Mouse (Mus musculus) neural tube, embryonic 13.5 days (tissue): Measurements from ENCODE around the gene Aqp3. TPM values are rescaled to one million over a fixed set of nuclear protein-coding genes. Genes with fewer than 3 reads are reported as not detected.

Experiments used
- ATAC-seq: fragments of 200-750 bp; cut with Nextera tagmentation; 2 replicates; pipeline ENCODE4 v1.8.0; 2017; ENCODE audit warnings: low read depth, mild to moderate bottlenecking, moderate TSS enrichment, moderate library complexity
- H3K27ac ChIP-seq: fragments of 300-500 bp; sonication (generic); replicated peaks from 2 replicates; pipeline ENCODE4 v1.5.1; 2015; ENCODE audit warnings: moderate library complexity, mild to moderate bottlenecking, inconsistent platforms
- H3K27me3 ChIP-seq: fragments of 300-500 bp; sonication (generic); 2 replicates; pipeline ENCODE4 v1.6.1; 2015; ENCODE audit warnings: mild to moderate bottlenecking, inconsistent platforms
- H3K36me3 ChIP-seq: fragments of 300-500 bp; sonication (generic); 2 replicates; pipeline ENCODE4 v1.6.1; 2015; ENCODE audit warnings: mild to moderate bottlenecking, inconsistent platforms
- H3K4me1 ChIP-seq: fragments of 300-500 bp; sonication (generic); replicated peaks from 2 replicates; pipeline ENCODE4 v1.6.1; 2015; ENCODE audit warnings: inconsistent platforms
- H3K4me2 ChIP-seq: fragments of 300-500 bp; sonication (generic); 2 replicates; pipeline ENCODE4 v1.6.1; 2015; ENCODE audit warnings: inconsistent platforms, mild to moderate bottlenecking, moderate library complexity
- H3K4me3 ChIP-seq: fragments of 300-500 bp; sonication (generic); 2 replicates; pipeline ENCODE4 v1.5.1; 2015; ENCODE audit warnings: mild to moderate bottlenecking, inconsistent platforms
- H3K9ac ChIP-seq: fragments of 300-500 bp; sonication (generic); 2 replicates; pipeline ENCODE4 v1.6.1; 2015; ENCODE audit warnings: moderate library complexity, mild to moderate bottlenecking, inconsistent platforms
- H3K9me3 ChIP-seq: fragments of 300-500 bp; sonication (generic); 2 replicates; pipeline ENCODE4 v1.6.1; 2016; ENCODE audit warnings: inconsistent platforms
- WGBS: fragments of 180-500 bp; shearing (Covaris S2); methylation state at CpG from one replicate; pipeline ENCODE4 v1.1.7; 2015; 5-methylcytosine and 5-hydroxymethylcytosine counted together
- polyA plus RNA-seq: library from polyadenylated mRNA; unstranded; fragments of >200 nt; fragmentation: Nextera tagmentation; extraction: Ambion mirVana; gene quantifications from 2 replicates; pipeline ENCODE4 v1.2.1, GENCODE M21; 2015

Aqp3 gene
- polyA plus RNA-seq, 1 experiment from 2014 or later: 0.20 TPM

DNA sequence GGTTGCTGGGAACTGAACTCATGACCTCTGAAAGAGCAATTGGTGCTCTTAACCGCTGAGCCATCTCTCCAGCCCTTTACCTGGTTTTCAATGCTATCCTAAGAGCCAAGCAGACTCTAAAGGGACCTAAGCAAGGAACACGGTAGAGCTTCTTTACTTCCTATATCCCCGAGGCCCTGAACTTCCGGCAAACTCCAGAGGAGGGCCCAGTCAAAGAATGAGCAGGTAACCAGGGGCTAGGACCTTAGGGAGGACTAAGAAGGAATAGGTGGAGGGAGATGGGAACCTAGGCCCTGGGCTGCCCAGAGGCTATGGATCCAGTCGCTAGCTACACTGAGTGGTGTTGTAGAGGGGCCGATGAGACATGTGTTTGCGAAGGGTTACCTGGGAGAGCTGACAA, 46.2 kb downstream of the Aqp3 start:
- H3K27ac ChIP-seq: no peak overlapping the region
- WGBS: 83% methylated on average over 7 of the region's 7 CpGs
- H3K4me3 ChIP-seq: no peak overlapping the region
- ATAC-seq: no peak
- no peaks in the 10 kb centered on the region for H3K36me3 ChIP-seq
- no peaks in the 10 kb centered on the region for H3K9me3 ChIP-seq
- no peak overlapping the region for H3K4me2 ChIP-seq
- H3K27me3 ChIP-seq: no peaks in the 10 kb centered on the region
- H3K4me1 ChIP-seq: 0 out of 2 replicates have a peak, but pooled peaks cover 2% of the 10 kb centered on the region
- no peak overlapping the region for H3K9ac ChIP-seq

GRCm38 (mm10) chr4:41050726-41051675, 47.0 kb downstream of the Aqp3 start:
- H3K9ac ChIP-seq: peak overlapping the region; percentile 63
- no peaks in the 10 kb centered on the region for H3K9me3 ChIP-seq
- 39% methylated on average over 16 of the region's 16 CpGs for WGBS
- ATAC-seq: peak; percentile 84
- H3K27ac ChIP-seq: no peak overlapping the region
- 0 out of 2 replicates have a peak, but pooled peaks cover 2% of the 10 kb centered on the region for H3K4me1 ChIP-seq
- H3K4me3 ChIP-seq: peak overlapping the region; percentile 16; the same call in 1 of the 2 replicates
- no peaks in the 10 kb centered on the region for H3K36me3 ChIP-seq
- H3K4me2 ChIP-seq: peak overlapping the region; percentile 51
- no peaks in the 10 kb centered on the region for H3K27me3 ChIP-seq

GRCm38 (mm10) chr4:41048926-41049325, 49.1 kb downstream of the Aqp3 start:
- Histone ChIP-seq H3K9me3 (no peaks in the 10 kb centered on the region), H3K4me1 (0 out of 2 replicates have a peak, but pooled peaks cover 2% of the 10 kb centered on the region), H3K27me3 (no peaks in the 10 kb centered on the region), H3K4me3 (no peak overlapping the region), H3K36me3 (no peaks in the 10 kb centered on the region), H3K27ac (no peak overlapping the region), H3K9ac (no peak overlapping the region), H3K4me2 (no peak overlapping the region)
- no peak for ATAC-seq
- WGBS: 61% methylated on average over 2 of the region's 2 CpGs

DNA sequence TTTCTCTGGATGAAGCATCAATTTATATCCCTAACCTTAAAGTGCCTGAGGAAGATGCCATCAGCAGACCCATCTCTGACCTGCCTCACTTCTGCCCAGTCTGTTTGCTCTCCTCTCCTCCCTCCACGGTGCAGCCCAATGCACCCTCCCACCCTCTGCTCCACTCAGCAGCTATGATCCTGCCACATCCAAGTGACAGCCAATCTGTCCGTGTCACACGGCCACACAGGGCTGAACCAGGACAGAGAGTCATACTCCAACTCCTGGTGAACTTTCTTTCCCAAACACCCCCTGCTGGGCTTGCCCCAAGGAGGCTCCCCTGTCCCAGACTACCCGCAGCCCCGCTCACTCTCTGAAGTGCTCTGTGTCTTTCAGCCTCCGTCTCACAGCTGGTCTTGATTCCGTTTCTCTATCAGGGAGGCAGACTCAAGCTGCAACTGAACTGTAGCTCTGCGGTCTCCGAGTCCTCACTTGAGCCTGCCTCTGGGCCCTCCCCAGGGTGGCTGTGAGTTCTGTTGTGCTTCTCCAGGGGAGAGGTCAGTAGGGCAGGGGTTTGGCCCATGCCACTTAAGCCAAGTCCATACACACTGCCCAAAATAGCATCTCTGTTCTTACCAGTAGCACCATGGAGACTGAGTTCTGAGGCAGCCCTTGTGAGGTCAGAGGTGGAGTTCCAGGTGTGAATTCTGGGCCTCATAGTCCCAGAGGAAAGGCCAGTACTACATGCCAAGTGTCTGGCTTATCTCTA, 50.3 kb downstream of the Aqp3 start, which contains the start of gene Aqp7:
Gene Aqp7 (minus strand): TSS at position 616 of the 748 bp plus-strand sequence.
- Histone ChIP-seq H3K9me3 (no peaks in the 10 kb centered on the region), H3K9ac (no peak within 1 kb of the TSS), H3K4me2 (no peak within 1 kb of the TSS), H3K4me3 (no peak within 1 kb of the TSS), H3K4me1 (0 out of 2 replicates have a peak, but pooled peaks cover 2% of the 10 kb centered on the region), H3K27me3 (no peaks in the 10 kb centered on the region), H3K36me3 (no peaks in the 10 kb centered on the region), H3K27ac (no peak within 1 kb of the TSS)
- WGBS: 52% methylated on average over 9 of the region's 9 CpGs
- no peak for ATAC-seq

- Histone ChIP-seq H3K4me3 (no peak overlapping the region), H3K4me2 (no peak overlapping the region), H3K9me3 (no peaks in the 10 kb centered on the region), H3K36me3 (no peaks in the 10 kb centered on the region), H3K9ac (no peak overlapping the region), H3K4me1 (0 out of 2 replicates have a peak, but pooled peaks cover 2% of the 10 kb centered on the region), H3K27me3 (no peaks in the 10 kb centered on the region), H3K27ac (no peak overlapping the region)
- 87% methylated on average over 13 of the region's 13 CpGs for WGBS
- ATAC-seq: no peak
These were observed 51.7 kb downstream of the Aqp3 start for GRCm38 (mm10) chr4:41046254-41046795.

DNA sequence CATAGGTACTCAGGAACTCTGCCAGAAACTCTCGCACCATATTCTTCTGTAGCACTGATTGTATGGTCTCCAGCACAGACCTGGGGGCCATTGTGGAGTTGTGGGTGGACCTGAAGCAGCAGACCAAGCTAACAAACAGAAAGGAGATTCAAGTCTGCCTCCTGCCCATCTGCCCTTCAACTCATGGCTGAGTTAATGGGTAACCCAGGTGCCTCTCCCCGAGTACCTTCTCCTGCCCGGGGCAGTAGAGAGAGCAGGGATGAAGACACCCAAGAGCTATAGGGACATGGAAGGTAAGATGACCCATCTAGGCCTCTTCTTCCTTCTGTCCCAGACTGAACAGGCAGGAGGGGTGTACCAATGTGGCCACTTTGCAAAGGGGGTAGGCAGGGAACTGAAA, 52.7 kb downstream of the Aqp3 start:
- H3K4me1 ChIP-seq: no peaks in the 10 kb centered on the region
- no peaks in the 10 kb centered on the region for H3K9me3 ChIP-seq
- H3K27me3 ChIP-seq: no peaks in the 10 kb centered on the region
- H3K4me3 ChIP-seq: no peak overlapping the region
- H3K36me3 ChIP-seq: no peaks in the 10 kb centered on the region
- H3K4me2 ChIP-seq: no peak overlapping the region
- no peak overlapping the region for H3K27ac ChIP-seq
- 85% methylated on average over 3 of the region's 3 CpGs for WGBS
- no peak for ATAC-seq
- no peak overlapping the region for H3K9ac ChIP-seq

DNA sequence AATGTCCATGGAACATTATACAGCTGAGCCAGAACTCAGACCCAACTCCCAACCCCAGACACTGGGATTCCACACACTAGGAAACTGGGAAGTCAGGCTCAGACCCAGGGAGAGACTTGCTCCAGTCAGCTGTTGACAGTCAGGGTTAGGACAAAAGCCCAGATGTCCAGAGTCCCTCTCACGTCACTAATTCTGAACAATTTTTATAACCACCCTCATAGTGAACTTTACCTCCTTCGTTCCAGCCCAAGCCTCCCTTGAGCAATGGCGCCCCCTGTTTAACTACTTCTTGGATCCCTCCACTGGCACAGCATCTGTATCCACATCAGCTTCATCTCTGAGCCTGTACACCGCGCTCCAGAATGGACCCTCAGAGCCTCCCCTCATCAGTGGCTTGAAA, 54.0 kb downstream of the Aqp3 start:
- H3K9me3 ChIP-seq: no peaks in the 10 kb centered on the region
- no peaks in the 10 kb centered on the region for H3K27me3 ChIP-seq
- WGBS: 81% methylated on average over 5 of the region's 5 CpGs
- no peak overlapping the region for H3K4me3 ChIP-seq
- no peak overlapping the region for H3K9ac ChIP-seq
- no peak overlapping the region for H3K27ac ChIP-seq
- no peak for ATAC-seq
- no peaks in the 10 kb centered on the region for H3K4me1 ChIP-seq
- H3K36me3 ChIP-seq: no peaks in the 10 kb centered on the region
- H3K4me2 ChIP-seq: no peak overlapping the region

- no peak overlapping the region for H3K4me3 ChIP-seq
- ATAC-seq: no peak
- no peaks in the 10 kb centered on the region for H3K9me3 ChIP-seq
- WGBS: 79% methylated on average over 12 of the region's 12 CpGs
- no peaks in the 10 kb centered on the region for H3K4me1 ChIP-seq
- no peak overlapping the region for H3K4me2 ChIP-seq
- no peaks in the 10 kb centered on the region for H3K36me3 ChIP-seq
- no peak overlapping the region for H3K27ac ChIP-seq
- H3K27me3 ChIP-seq: no peaks in the 10 kb centered on the region
- H3K9ac ChIP-seq: no peak overlapping the region
These were observed 55.1 kb downstream of the Aqp3 start for GRCm38 (mm10) chr4:41042880-41043279.

Other genes starting within 250 kb of the Aqp3 start
- 10.2 and 12.1 TPM in 2 replicates for gene B4galt1, start 244.2 kb downstream of the Aqp3 start, polyA plus RNA-seq
- gene Spink4, start 178.1 kb downstream of the Aqp3 start, polyA plus RNA-seq: not detected in 2 replicates
- 233 and 247 TPM in 2 replicates for gene Bag1, start 149.9 kb downstream of the Aqp3 start, polyA plus RNA-seq
- gene Chmp5, start 149.8 kb downstream of the Aqp3 start, polyA plus RNA-seq: 184 and 197 TPM in 2 replicates
- 93.2 and 103 TPM in 2 replicates for gene Nfx1, start 127.3 kb downstream of the Aqp3 start, polyA plus RNA-seq
- not detected in 2 replicates for gene Aqp7, start 50.0 kb downstream of the Aqp3 start, polyA plus RNA-seq
- 30.0 and 32.6 TPM in 2 replicates for gene Nol6, start 26.3 kb upstream of the Aqp3 start, polyA plus RNA-seq
- 70.0 and 79.9 TPM in 2 replicates for gene Ube2r2, start 37.6 kb upstream of the Aqp3 start, polyA plus RNA-seq
- gene Ubap2, start 177.0 kb upstream of the Aqp3 start, polyA plus RNA-seq: 58.3 and 77.6 TPM in 2 replicates
- 78.2 and 78.3 TPM in 2 replicates for gene Dcaf12, start 216.7 kb upstream of the Aqp3 start, polyA plus RNA-seq